Mouse (Mus musculus): Measurements from ENCODE around the gene Fras1.

GRCm38 (mm10) chr5:96386138-96386933 lies 12.6 kb downstream of the Fras1 start:
- TF ChIP-seq POLR2A (IDR thresholded peaks at IDR 0.05; ENCODE audit: borderline replicate concordance, low read depth, low read length) (no peak), CTCF (IDR thresholded peaks at IDR 0.05; ENCODE audit: low read depth, low read length) (no peak)
